Mouse (Mus musculus): Measurements from ENCODE around the gene Pnp2. TPM values are rescaled to one million over a fixed set of nuclear protein-coding genes. Genes with fewer than 3 reads are reported as not detected.
"Not testable (repeated sequence)": the region's sequence is repeated elsewhere in the genome, so short reads cannot be mapped to it uniquely, and the experiment has no call there.

Gene Pnp2
- total and polyA plus RNA-seq, 3 experiments, result 0.65 to 1.7 TPM; not detected in 1

DNA sequence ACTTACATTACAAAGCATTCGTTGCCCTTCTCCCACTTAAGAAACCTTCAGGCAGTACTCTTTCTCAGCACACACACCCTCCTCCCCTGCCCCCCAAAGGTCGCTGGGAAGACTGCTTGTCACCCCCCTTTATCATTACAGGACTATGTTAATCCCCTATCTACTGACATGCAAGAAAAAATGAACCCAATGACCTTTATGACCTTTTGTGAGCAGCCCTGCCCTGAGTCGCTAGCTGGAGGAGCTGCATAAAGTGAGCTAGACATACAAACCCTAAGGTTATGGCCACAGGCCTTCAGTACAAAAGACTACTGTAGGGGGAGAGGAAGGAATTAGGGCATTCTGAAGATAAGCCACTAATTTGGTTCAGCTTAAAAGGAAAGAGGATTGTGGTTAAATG lies 44.4 kb upstream of the Pnp2 start:
- H3K27me3 ChIP-seq (ENCODE audit: control insufficient read depth in 1 of 2, insufficient read depth in 2 of 2, low read length in 2 of 2), result no peaks in the 10 kb centered on the region
- no peaks in the 10 kb centered on the region for H3K9me3 ChIP-seq (replicated peaks; ENCODE audit: insufficient read depth, low read length)
- H3K79me2 ChIP-seq (ENCODE audit: control insufficient read depth, insufficient read depth, low read length, poor library complexity), result no peaks in the 10 kb centered on the region
- H3K4me3 ChIP-seq (ENCODE audit: control insufficient read depth in 1 of 2, insufficient read depth in 1 of 2, low read depth in 2 of 2, low read length in 2 of 2), result no peak overlapping the region
- H3K36me3 ChIP-seq (ENCODE audit: control insufficient read depth in 1 of 2, insufficient read depth in 2 of 2, low read length in 2 of 2), result no peaks in the 10 kb centered on the region; a peak in 1 of 4 replicates
- H3K9ac ChIP-seq (ENCODE audit: control insufficient read depth, low read depth, low read length, poor library complexity, severe bottlenecking), result no peak overlapping the region
- H3K27ac ChIP-seq (ENCODE audit: control insufficient read depth, low read depth, low read length), result no peak overlapping the region
- H3K4me1 ChIP-seq (ENCODE audit: control insufficient read depth in 1 of 2, insufficient read depth in 2 of 2, low read length in 2 of 2), result no peaks in the 10 kb centered on the region
- DNase-seq (ENCODE audit: low read depth, low spot score), result no peak
- TF ChIP-seq TCF12 (IDR thresholded peaks at IDR 0.05; ENCODE audit: low read depth, low read length), result no peak
- TF ChIP-seq EP300 (IDR thresholded peaks at IDR 0.05; ENCODE audit: low read depth in 1 of 2, low read length in 2 of 2), result no peak
- no peak for TF ChIP-seq ZNF384 (IDR thresholded peaks at IDR 0.05; ENCODE audit: low read depth, low read length)
- no peak for TF ChIP-seq E2F4 (IDR thresholded peaks at IDR 0.05; ENCODE audit: borderline replicate concordance, low read depth, low read length)
- TF ChIP-seq HCFC1 (IDR thresholded peaks at IDR 0.05; ENCODE audit: low read depth, low read length), result no peak
- no peak for TF ChIP-seq MYB (IDR thresholded peaks at IDR 0.05; ENCODE audit: low read depth, low read length)
- no peak for TF ChIP-seq MAFK (IDR thresholded peaks at IDR 0.05; ENCODE audit: borderline replicate concordance, low read depth, low read length)
- no peak for TF ChIP-seq ZMIZ1 (IDR thresholded peaks at IDR 0.05; ENCODE audit: low read depth, low read length)
- no peak for TF ChIP-seq POLR2AphosphoS5 (IDR thresholded peaks at IDR 0.05; ENCODE audit: borderline replicate concordance, low read depth, low read length)
- TF ChIP-seq ZKSCAN1 (IDR thresholded peaks at IDR 0.05; ENCODE audit: low read depth, low read length), result no peak
- no peak for TF ChIP-seq ELF1 (IDR thresholded peaks at IDR 0.05; ENCODE audit: low read depth, low read length)
- TF ChIP-seq UBTF (IDR thresholded peaks at IDR 0.05; ENCODE audit: borderline replicate concordance, insufficient read depth, low read depth, low read length), result no peak
- TF ChIP-seq GABPA (IDR thresholded peaks at IDR 0.05; ENCODE audit: low read depth, low read length), result no peak
- TF ChIP-seq USF2 (IDR thresholded peaks at IDR 0.05; ENCODE audit: borderline replicate concordance in 1 of 2, insufficient read depth in 1 of 2, low read depth in 1 of 2, low read length in 2 of 2), result no peak
- TF ChIP-seq TAL1 (IDR thresholded peaks at IDR 0.05; ENCODE audit: low read length), result no peak
- TF ChIP-seq SIN3A (IDR thresholded peaks at IDR 0.05; ENCODE audit: low read length), result no peak
- TF ChIP-seq POLR2AphosphoS2 (IDR thresholded peaks at IDR 0.05; ENCODE audit: low read length), result no peak
- TF ChIP-seq MAZ (IDR thresholded peaks at IDR 0.05; ENCODE audit: low read depth, low read length), result no peak
- TF ChIP-seq MAX (IDR thresholded peaks at IDR 0.05; ENCODE audit: low read length), result no peak
- TF ChIP-seq CHD2 (IDR thresholded peaks at IDR 0.05; ENCODE audit: low read length), result no peak

GRCm38 (mm10) chr14:50923437-50923836 lies 32.4 kb upstream of the Pnp2 start:
- Histone ChIP-seq H3K79me2 (ENCODE audit: control insufficient read depth, insufficient read depth, low read length, poor library complexity) (peaks cover 21% of the 10 kb centered on the region), H3K4me3 (ENCODE audit: control insufficient read depth in 1 of 2, insufficient read depth in 1 of 2, low read depth in 2 of 2, low read length in 2 of 2) (peak overlapping the region; percentile 78 to 90), H3K9ac (ENCODE audit: control insufficient read depth, low read depth, low read length, poor library complexity, severe bottlenecking) (peak overlapping the region; percentile 76), H3K27ac (ENCODE audit: control insufficient read depth, low read depth, low read length) (peak overlapping the region; percentile 83; the same call in 1 of the 2 replicates)
- not testable (repeated sequence) for H3K4me1 ChIP-seq (ENCODE audit: control insufficient read depth in 1 of 2, insufficient read depth in 2 of 2, low read length in 2 of 2); H3K36me3 ChIP-seq (ENCODE audit: control insufficient read depth in 1 of 2, insufficient read depth in 2 of 2, low read length in 2 of 2); H3K27me3 ChIP-seq (ENCODE audit: control insufficient read depth in 1 of 2, insufficient read depth in 2 of 2, low read length in 2 of 2); H3K9me3 ChIP-seq (replicated peaks; ENCODE audit: insufficient read depth, low read length)
- DNase-seq (ENCODE audit: low read depth, low spot score), result peak; percentile 51
- TF ChIP-seq TBP (IDR thresholded peaks at IDR 0.05; ENCODE audit: low read depth, low read length), result peak; percentile 94
